ENCODE assay signal across 8 mouse cellular contexts in genomic region chr11:31371256-31371838, GRCm38 (mm10). TPM values are rescaled to one million over a fixed set of nuclear protein-coding genes. Genes with fewer than 3 reads are reported as not detected.
DNase-seq lines count a peak whose midpoint lies in the region; ATAC-seq lines count a peak whose summit lies in the region.

No protein-coding gene starts in this region.

- no peak for ATAC-seq in heart, embryonic 15.5 days (replicated peaks; ENCODE audit: insufficient number of reproducible peaks, insufficient read depth, low FRiP score, low read depth)
- ATAC-seq in heart, embryonic 16.5 days (replicated peaks; ENCODE audit: extremely low read depth, insufficient read depth, low FRiP score): no peak
- ATAC-seq in liver, embryonic 16.5 days (ENCODE audit: low read depth): no peak
- peak; percentile 28; the same call in 1 of the 2 replicates for ATAC-seq in stomach, embryonic 15.5 days (ENCODE audit: insufficient read depth, low FRiP score, low read depth)

- peak overlapping the region; percentile 21; the same call in 1 of the 2 replicates for H3K9ac ChIP-seq in heart, embryonic 15.5 days
- H3K9ac ChIP-seq in heart, embryonic 16.5 days (ENCODE audit: low read length): peak overlapping the region; percentile 56
- no peak overlapping the region for H3K9ac ChIP-seq in liver, embryonic 16.5 days (ENCODE audit: low read depth, low read length)
- no peak overlapping the region for H3K9ac ChIP-seq in stomach, embryonic 15.5 days

- peak overlapping the region; percentile 95 for H3K4me2 ChIP-seq in heart, embryonic 15.5 days
- H3K4me2 ChIP-seq in heart, embryonic 16.5 days (ENCODE audit: low read depth, low read length): peak overlapping the region; percentile 90
- peak overlapping the region; percentile 42 for H3K4me2 ChIP-seq in liver, embryonic 16.5 days (ENCODE audit: low read depth, low read length)
- H3K4me2 ChIP-seq in stomach, embryonic 15.5 days: peak overlapping the region; percentile 96

- no peak for DNase-seq in heart, adult 9 months (ENCODE audit: low spot score in 2 of 2)
- DNase-seq in MN1 (ENCODE audit: low spot score): peak; percentile 49
- DNase-seq in ovary, postnatal 10 days (ENCODE audit: low spot score): no peak
- DNase-seq in frontal cortex, postnatal 14 days (ENCODE audit: low spot score in 2 of 2): no peak

- 4% methylated on average over 39 of the region's 39 CpGs for WGBS in heart, embryonic 15.5 days
- WGBS in heart, embryonic 16.5 days: 6% methylated on average over 39 of the region's 39 CpGs
- 2% methylated on average over 39 of the region's 39 CpGs for WGBS in liver, embryonic 16.5 days (ENCODE audit: insufficient replicate concordance)
- WGBS in stomach, embryonic 15.5 days: 3% methylated on average over 39 of the region's 39 CpGs

- no peak overlapping the region for H3K27ac ChIP-seq in heart, embryonic 15.5 days
- no peak overlapping the region for H3K27ac ChIP-seq in heart, embryonic 16.5 days (ENCODE audit: low read length)
- no peak overlapping the region for H3K27ac ChIP-seq in liver, embryonic 16.5 days (ENCODE audit: low read length)
- 0 out of 2 replicates have a peak overlapping the region, but pooled peaks have one; percentile 4 for H3K27ac ChIP-seq in stomach, embryonic 15.5 days

- peaks cover 17% of the 10 kb centered on the region; the same call in 1 of the 2 replicates for H3K27me3 ChIP-seq in heart, embryonic 15.5 days
- H3K27me3 ChIP-seq in heart, embryonic 16.5 days (ENCODE audit: control insufficient read depth, insufficient read depth, low read length): peaks cover 3% of the 10 kb centered on the region; the same call in 1 of the 2 replicates
- H3K27me3 ChIP-seq in liver, embryonic 16.5 days (ENCODE audit: control insufficient read depth, insufficient read depth, low read depth, low read length): peaks cover 47% of the 10 kb centered on the region
- peaks cover 17% of the 10 kb centered on the region; the same call in 1 of the 2 replicates for H3K27me3 ChIP-seq in stomach, embryonic 15.5 days (replicated peaks)

- H3K4me3 ChIP-seq in heart, embryonic 15.5 days: peak overlapping the region; percentile 63
- peak overlapping the region; percentile 70 for H3K4me3 ChIP-seq in heart, embryonic 16.5 days (ENCODE audit: low read length)
- peak overlapping the region; percentile 15; the same call in 1 of the 2 replicates for H3K4me3 ChIP-seq in liver, embryonic 16.5 days (ENCODE audit: low read depth, low read length)
- peak overlapping the region; percentile 57 for H3K4me3 ChIP-seq in stomach, embryonic 15.5 days (replicated peaks)

- H3K9me3 ChIP-seq in heart, embryonic 15.5 days (replicated peaks): no peaks in the 10 kb centered on the region
- H3K9me3 ChIP-seq in heart, embryonic 16.5 days (replicated peaks; ENCODE audit: control insufficient read depth, low read length): no peaks in the 10 kb centered on the region
- H3K9me3 ChIP-seq in liver, embryonic 16.5 days (replicated peaks; ENCODE audit: control insufficient read depth, low read length): no peaks in the 10 kb centered on the region
- no peaks in the 10 kb centered on the region for H3K9me3 ChIP-seq in stomach, embryonic 15.5 days

- no peaks in the 10 kb centered on the region for H3K36me3 ChIP-seq in heart, embryonic 15.5 days
- no peaks in the 10 kb centered on the region for H3K36me3 ChIP-seq in heart, embryonic 16.5 days (ENCODE audit: control insufficient read depth, insufficient read depth)
- H3K36me3 ChIP-seq in liver, embryonic 16.5 days (ENCODE audit: control insufficient read depth, insufficient read depth): no peaks in the 10 kb centered on the region
- H3K36me3 ChIP-seq in stomach, embryonic 15.5 days: no peaks in the 10 kb centered on the region

- peaks cover 28% of the 10 kb centered on the region for H3K4me1 ChIP-seq in heart, embryonic 15.5 days (replicated peaks)
- peaks cover 19% of the 10 kb centered on the region for H3K4me1 ChIP-seq in heart, embryonic 16.5 days (ENCODE audit: control insufficient read depth, insufficient read depth, low read length)
- H3K4me1 ChIP-seq in liver, embryonic 16.5 days (ENCODE audit: control insufficient read depth, low read depth, low read length): no peaks in the 10 kb centered on the region; the same call in 1 of the 2 replicates
- peaks cover 18% of the 10 kb centered on the region for H3K4me1 ChIP-seq in stomach, embryonic 15.5 days

RNA-seq across cellular contexts. Expression of gene Stc2, which starts 1.5 kb away (rescaled TPM):
- polyA plus RNA-seq in heart, embryonic 15.5 days (2015; fragmentation: Nextera tagmentation; extraction: Ambion mirVana): 4.0 and 4.5 TPM in 2 replicates
- 5.0 and 5.2 TPM in 2 replicates for polyA plus RNA-seq in heart, embryonic 16.5 days (2015; fragmentation: Nextera tagmentation; extraction: Ambion mirVana)
- polyA plus RNA-seq in liver, embryonic 16.5 days (2015; fragmentation: Nextera tagmentation; extraction: Ambion mirVana): 0.36 and 0.39 TPM in 2 replicates
- 6.2 and 7.9 TPM in 2 replicates for polyA plus RNA-seq in stomach, embryonic 15.5 days (2015; fragmentation: Nextera tagmentation; extraction: Ambion mirVana)

Comparison
In these comparisons a context has a peak if more than half of its experiments do, and no peak if none do; other contexts are left out.
1. H3K4me2 ChIP-seq: peak in every context shown above with its lines; median percentile 96 in stomach, embryonic 15.5 days; 95 in heart, embryonic 15.5 days; 90 in heart, embryonic 16.5 days; 42 in liver, embryonic 16.5 days.
2. H3K4me3 ChIP-seq: peak in every context shown above with its lines; median percentile 70 in heart, embryonic 16.5 days; 63 in heart, embryonic 15.5 days; 57 in stomach, embryonic 15.5 days; 15 in liver, embryonic 16.5 days.
3. H3K9ac ChIP-seq: peak in heart, embryonic 15.5 days (single experiment) and heart, embryonic 16.5 days (single experiment); none in liver, embryonic 16.5 days (single experiment) and stomach, embryonic 15.5 days (single experiment).